Mouse (Mus musculus) right cerebral cortex, postnatal 14 days (tissue): ENCODE measurements at regions not wholly inside any gene's neighbourhood (a gene's known extent, or its start where the extent isn't known, plus 50 kb on each side); places are given as distances from the start of the nearest gene placed in this dataset.
"Not testable (repeated sequence)": the region's sequence is repeated elsewhere in the genome, so short reads cannot be mapped to it uniquely, and the experiment has no call there.

ENCODE experiments used
- DNase-seq: peaks from one replicate; pipeline ENCODE4 v3.0.0; 2022

DNA sequence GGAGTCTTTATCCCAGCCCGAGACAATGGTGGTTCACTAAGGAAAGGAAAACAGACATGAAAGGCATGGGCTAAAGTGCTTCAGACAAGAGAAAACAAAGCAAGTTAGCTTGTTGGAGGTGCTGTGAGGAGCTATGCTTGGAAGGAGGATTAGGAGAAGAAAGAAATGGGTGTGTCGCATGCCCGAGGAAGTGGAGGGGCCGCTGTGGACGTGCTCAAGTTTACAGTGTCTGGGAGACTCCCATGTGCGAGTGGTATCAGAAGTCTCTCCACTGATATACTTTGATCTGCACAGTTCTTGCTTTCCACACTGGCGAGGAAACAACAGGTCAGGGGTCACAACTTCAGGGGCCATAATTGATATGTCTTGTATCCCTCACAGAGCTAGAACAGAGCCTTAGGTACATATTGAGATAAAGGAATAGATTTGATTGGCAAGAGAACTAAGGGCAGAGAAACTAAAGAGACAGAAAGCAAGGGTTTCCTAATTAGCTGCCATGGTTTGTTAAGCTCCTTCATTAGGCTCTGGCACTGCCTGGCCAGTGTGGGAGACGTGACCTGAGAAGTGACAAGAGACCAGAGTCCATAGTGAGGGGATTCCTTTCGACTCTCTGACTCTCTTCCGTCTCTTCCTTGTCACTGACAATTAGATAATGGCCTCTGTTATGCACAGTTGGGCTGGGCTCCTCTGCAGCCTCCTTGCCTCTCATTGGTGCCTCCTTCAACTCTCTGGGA is 93.1 kb downstream of the Enc1 start:
- DNase-seq, result no peak

DNA sequence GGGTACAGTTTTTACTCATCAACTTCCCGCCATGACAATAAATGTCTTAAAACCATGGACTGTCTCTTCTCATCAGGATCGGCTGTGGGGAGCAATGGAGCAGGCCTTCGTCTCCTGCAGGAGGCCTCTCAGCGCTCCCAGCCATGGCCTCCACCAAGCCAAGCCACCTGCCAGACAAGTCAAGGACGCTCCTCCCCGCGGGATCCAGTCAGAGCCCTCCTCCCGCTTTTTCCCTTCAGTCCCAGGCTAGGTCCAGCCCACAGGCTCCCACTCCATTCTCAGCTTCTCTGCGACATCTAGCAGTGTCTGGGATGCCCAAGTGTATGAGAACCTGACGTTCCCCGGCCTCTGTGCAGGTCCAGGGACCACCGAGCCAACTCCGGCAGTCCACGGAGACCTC is 90.2 kb downstream of the Enc1 start:
- no peak for DNase-seq

DNA sequence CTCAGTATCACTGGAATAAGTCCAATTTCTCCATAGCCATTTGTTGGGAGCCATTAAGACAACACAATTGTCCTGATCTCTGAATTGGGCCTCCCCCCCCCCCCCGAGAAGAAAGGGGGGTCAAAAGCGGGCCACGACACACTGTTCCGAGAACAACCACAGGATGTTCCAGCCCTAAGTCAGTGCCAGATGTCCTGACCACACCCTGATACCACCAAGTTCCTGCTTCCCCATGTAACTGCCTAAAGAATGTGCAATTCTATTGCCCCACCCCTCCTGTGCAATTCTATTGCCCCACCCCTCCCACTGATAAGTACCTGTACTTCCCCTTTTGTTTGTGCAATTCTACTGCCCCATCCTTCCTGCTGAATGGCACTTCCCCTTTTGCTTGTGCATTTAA is 80.4 kb downstream of the Enc1 start:
- DNase-seq, result not testable (repeated sequence)

DNA sequence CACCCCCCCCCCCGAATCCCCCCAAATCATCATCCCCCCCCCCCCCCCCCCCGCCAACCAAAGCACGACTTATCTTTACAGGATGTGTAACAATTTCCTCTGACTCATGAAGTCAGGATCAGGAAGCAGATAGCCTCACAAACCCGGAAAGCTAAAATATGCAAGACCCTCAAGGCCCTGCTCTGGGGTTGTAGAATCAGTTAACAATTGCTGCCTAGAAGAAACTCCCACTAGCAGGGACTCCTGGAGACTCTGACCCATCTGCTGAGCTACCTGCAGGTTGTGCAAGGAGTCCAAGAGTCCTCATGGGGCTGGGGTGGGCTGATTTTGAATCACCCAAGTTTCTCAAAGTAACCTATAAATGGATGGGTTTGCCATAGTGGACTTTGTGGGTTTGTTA is 79.9 kb downstream of the Enc1 start:
- no peak for DNase-seq

DNA sequence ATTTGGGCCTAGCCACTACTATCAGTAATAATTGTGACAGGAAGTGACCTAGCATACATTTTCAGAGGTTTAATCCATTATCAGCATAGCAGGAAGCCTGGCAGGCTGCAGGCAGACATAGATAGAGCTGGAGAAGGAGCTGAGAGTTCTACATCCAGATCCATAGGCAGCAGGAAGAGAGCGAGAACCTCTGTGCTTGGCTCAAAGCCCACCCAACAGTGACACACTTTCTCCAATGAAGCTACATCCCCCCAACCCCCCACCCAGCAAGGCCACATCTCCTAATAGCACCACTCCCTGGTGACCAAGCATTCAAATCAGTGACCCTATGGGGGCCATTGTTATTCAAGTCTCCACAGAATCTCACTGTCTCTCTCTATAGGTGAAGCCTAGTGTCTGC is 79.4 kb downstream of the Enc1 start:
- no peak for DNase-seq

DNA sequence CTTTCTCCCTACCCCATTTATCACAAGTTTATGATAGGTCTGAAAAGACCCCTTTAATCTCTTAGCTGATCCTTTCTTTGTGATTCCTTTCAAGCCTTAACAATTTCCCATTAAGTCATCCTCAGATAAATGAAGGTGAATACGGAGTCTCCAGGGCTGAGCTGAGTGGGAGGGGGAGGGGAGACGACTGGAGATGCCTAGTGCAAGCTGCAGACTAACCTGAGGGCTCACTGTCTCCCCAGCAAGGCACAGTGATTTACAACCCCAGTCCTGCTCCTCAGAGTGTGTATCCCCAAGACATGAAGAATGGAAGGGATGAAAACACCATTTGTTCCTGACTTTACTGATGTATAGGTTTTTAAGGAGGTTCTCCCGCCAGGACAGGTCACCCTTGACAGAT is 76.7 kb downstream of the Enc1 start:
- DNase-seq, result no peak

DNA sequence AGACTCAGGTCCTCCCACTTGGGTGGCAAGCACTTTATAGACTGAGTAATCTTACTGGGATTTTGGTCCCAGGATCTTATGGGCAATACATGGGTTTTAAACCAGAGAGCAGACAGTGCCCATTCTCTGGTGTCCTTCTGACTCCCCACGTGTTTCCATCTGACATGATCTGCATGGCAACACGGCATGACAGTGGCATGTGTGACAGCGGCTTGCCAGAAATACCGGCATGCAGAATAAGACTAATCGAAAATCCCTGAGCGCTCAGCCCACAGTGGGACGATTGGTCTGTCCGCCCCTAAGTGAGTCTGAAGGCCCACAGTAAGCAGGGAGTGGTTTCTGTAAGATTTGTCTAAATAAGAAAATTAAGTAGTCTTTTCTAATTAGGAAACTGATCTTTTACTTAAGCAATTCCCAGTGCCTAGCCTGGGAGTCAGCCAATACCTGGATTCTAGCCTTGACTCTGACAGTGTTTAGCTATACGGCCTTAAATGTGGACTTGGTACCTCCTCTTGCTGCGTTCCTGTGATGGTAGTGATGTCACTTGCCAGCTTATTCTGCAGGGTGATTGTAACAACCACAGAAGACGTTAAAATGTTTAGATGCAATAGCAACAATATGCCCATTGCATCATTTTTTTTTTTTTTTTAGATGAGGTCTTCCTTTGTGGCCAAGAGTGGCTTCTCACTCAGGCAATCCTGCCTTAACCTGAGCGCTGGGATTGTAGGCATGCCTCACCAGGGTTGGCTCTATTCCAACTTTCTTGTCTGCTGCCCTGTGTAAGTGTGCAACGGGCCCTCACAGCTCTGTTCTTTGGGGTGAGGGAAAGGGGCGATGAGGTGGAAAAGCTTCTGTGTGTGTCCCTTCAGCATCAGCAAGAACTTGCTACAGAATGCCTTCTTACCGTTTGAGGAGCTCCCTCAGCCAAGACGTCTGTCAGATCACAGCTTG is 71.8 kb downstream of the Enc1 start:
- no peak for DNase-seq

DNA sequence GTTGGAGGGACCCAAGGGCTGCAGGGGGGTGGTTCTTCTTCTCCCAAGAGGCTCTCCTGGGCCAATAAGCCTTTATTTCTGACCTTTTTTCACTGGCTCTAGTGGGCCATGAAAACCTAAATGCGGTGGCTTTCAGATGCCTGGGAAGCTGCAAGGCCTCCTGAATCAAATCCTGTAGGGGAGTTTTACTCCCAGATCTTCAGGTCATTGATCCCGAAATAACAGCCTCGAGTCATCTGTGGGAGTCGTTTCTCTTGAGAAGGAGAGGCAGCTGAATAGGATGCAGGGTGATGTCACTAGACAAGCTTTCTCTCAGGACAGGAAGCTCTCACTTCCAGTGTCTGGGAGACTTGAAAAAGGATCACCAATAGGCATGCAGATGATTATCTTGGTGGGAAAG is 70.4 kb downstream of the Enc1 start:
- no peak for DNase-seq

DNA sequence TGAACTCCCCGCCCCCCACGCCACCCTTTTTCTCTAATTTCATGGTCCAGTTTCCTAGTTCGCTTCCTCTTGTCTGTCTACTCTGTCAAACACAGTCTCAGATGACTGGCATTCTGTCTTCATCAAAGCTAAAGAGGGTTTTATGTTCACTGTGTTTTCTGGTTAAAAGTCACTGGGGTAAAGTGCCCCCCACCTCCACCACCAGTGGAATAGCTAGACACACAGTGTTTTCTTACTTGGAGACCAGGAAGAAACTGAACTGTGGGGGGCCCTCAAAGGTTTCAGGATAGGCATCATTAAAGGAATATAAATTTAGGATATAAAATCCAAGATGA is 69.9 kb downstream of the Enc1 start:
- DNase-seq, result no peak

DNA sequence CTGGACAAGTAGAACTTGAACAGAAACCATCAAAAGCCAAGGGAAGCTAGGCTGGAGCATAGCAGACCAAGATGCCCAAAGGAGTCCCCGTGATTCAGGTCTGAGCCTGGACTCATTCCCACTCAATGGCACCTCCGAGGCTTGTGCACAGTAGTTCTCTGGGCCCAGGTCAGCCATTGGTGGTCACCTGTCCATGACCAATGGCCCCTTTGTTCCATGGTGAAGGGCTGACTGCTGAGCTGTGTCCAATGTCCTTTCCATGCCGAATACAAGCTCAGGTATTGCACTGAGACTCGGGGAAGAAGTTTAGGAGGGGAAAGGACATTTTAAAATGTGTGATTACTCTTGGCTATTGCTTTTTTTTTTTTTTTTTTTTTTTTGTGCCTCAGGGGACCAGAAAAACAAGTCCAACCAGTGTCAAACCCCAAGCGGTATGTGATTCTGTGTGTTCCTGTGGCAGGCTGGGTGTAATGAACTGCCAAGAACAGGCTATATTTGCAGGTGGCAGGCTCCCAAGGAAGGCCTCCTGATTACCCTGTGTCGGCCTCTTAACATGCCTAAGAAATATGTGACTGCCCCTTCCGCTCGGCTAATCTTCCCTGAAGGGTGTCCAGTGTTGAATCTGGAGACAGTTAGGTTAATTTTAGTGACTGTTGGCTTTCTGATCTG is 69.4 kb downstream of the Enc1 start:
- no peak for DNase-seq

DNA sequence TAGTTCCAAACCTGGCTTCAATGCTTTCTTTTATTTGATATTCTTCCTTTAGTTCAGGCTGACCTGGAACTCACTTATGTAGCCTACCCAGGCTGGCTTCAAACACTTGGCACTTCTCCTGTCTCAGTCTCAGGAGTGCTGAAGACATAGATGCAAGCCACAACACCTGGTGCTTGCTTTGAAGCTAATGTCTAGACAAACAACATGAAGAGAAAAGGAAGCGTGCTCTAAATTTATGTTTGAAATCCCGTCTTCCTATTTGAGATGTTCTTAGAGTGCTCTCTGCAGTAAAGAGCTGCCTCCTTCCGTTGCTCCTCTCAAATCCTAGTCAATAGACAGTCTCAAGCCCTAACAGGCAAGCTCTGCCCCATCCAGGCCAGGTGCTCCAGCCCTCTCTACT is 68.5 kb downstream of the Enc1 start:
- DNase-seq, result no peak

DNA sequence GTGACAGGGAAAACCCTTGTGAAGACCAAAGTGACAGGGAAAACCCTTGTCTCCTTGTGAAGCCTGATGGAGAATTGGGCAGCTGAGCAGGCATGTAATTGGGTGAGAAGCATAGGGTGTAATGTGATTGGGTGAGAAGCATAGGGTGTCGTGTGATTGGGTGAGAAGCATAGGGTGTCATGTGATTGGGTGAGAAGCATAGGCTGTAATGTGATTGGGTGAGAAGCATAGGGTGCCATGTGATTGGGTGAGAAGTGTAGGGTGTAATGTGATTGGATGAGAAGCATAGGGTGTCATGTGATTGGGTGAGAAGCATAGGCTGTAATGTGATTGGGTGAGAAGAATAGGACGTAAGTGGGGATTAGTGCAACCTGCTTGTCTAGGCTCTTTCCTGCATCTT is 67.5 kb downstream of the Enc1 start:
- DNase-seq, result no peak
